In genomic region chr5:148994706-148995414, GRCm38 (mm10) we compare ENCODE assay signal across 8 mouse cellular contexts. TPM values are rescaled to one million over a fixed set of nuclear protein-coding genes. Genes with fewer than 3 reads are reported as not detected.
DNase-seq lines count a peak whose midpoint lies in the region; ATAC-seq and TF ChIP-seq lines count a peak whose summit lies in the region.

Gm42791 (minus strand) TSS chr5:148995147.

- H3K4me2 ChIP-seq in intestine, postnatal 0 days (replicated peaks; ENCODE audit: low read depth): peak within 1 kb of the TSS; percentile 85

- ATAC-seq in intestine, postnatal 0 days: peak; percentile 90

- intact Hi-C loops in left cerebral cortex, postnatal 36 days (cut with DNase I): loop anchor here (2.0 kb wide), 2 partner anchors 36 to 66 kb away; partner anchors contain the start of gene Katnal1

- peak within 1 kb of the TSS; percentile 57 for H3K9ac ChIP-seq in intestine, postnatal 0 days (ENCODE audit: low read depth, low read length)

- peaks cover 19% of the 10 kb centered on the region for H3K9me3 ChIP-seq in embryonic facial prominence, embryonic 10.5 days
- no peaks in the 10 kb centered on the region for H3K9me3 ChIP-seq in intestine, postnatal 0 days (ENCODE audit: control insufficient read depth)
- H3K9me3 ChIP-seq in midbrain, embryonic 10.5 days (replicated peaks): peaks cover 20% of the 10 kb centered on the region; the same call in 1 of the 2 replicates

- H3K4me1 ChIP-seq in embryonic facial prominence, embryonic 10.5 days: peaks cover 31% of the 10 kb centered on the region
- no peaks in the 10 kb centered on the region for H3K4me1 ChIP-seq in intestine, postnatal 0 days (replicated peaks; ENCODE audit: control insufficient read depth, insufficient read depth, low read length)
- H3K4me1 ChIP-seq in midbrain, embryonic 10.5 days: peaks cover 30% of the 10 kb centered on the region

- peak within 1 kb of the TSS; percentile 95 for H3K27ac ChIP-seq in embryonic facial prominence, embryonic 10.5 days (replicated peaks)
- peak within 1 kb of the TSS; percentile 92 for H3K27ac ChIP-seq in intestine, postnatal 0 days (ENCODE audit: low read depth, low read length)
- H3K27ac ChIP-seq in midbrain, embryonic 10.5 days (replicated peaks): peak within 1 kb of the TSS; percentile 92

- H3K36me3 ChIP-seq in embryonic facial prominence, embryonic 10.5 days (replicated peaks): peaks cover 16% of the 10 kb centered on the region
- H3K36me3 ChIP-seq in intestine, postnatal 0 days (ENCODE audit: control insufficient read depth, insufficient read depth): no peaks in the 10 kb centered on the region
- H3K36me3 ChIP-seq in midbrain, embryonic 10.5 days: peaks cover 8% of the 10 kb centered on the region

- 1% methylated on average over 33 of the region's 33 CpGs for WGBS in embryonic facial prominence, embryonic 10.5 days
- WGBS in intestine, postnatal 0 days: under 1% methylated on average over 33 of the region's 33 CpGs
- WGBS in midbrain, embryonic 10.5 days: 2% methylated on average over 33 of the region's 33 CpGs

- H3K27me3 ChIP-seq in embryonic facial prominence, embryonic 10.5 days (replicated peaks; ENCODE audit: low read depth, poor library complexity, severe bottlenecking): no peaks in the 10 kb centered on the region
- no peaks in the 10 kb centered on the region for H3K27me3 ChIP-seq in intestine, postnatal 0 days (replicated peaks; ENCODE audit: control insufficient read depth, insufficient read depth, low read length)
- no peaks in the 10 kb centered on the region for H3K27me3 ChIP-seq in midbrain, embryonic 10.5 days (ENCODE audit: low read depth, poor library complexity, severe bottlenecking)

- DNase-seq in adrenal gland, postnatal 10 days: peak; percentile 96
- peak; percentile 92 for DNase-seq in embryonic facial prominence, embryonic 10.5 days (ENCODE audit: low spot score)
- peak; percentile 94 for DNase-seq in gonadal fat pad, adult 2 months (ENCODE audit: low read depth)
- peak; percentile 91 to 93 for DNase-seq in left cerebral cortex, postnatal 36 days (ENCODE audit: low spot score in 2 of 2)
- DNase-seq in midbrain, embryonic 10.5 days (ENCODE audit: low spot score): peak; percentile 90
- peak; percentile 76 for DNase-seq in right cerebral cortex, postnatal 4 days
- peak; percentile 96 for DNase-seq in yolk sac, embryonic 10.5 days (ENCODE audit: low spot score)

- peak within 1 kb of the TSS; percentile 63 for H3K4me3 ChIP-seq in embryonic facial prominence, embryonic 10.5 days
- peak within 1 kb of the TSS; percentile 57 for H3K4me3 ChIP-seq in intestine, postnatal 0 days (ENCODE audit: low read depth, low read length)
- peak within 1 kb of the TSS; percentile 62 for H3K4me3 ChIP-seq in midbrain, embryonic 10.5 days

- no peak for TF ChIP-seq CTCF in intestine, postnatal 0 days (IDR thresholded peaks at IDR 0.05; ENCODE audit: low read depth)

RNA-seq across cellular contexts. Expression of gene Gm42791, which starts in this region (rescaled TPM):
- total RNA-seq in adrenal gland, postnatal 10 days (2021): 1 to 10 TPM; 3.6 to 4.7 TPM
- polyA plus RNA-seq in embryonic facial prominence, embryonic 10.5 days (2016; fragmentation: Nextera tagmentation; extraction: Ambion mirVana): 0.49 and 4.6 TPM in 2 replicates
- not detected in 2 replicates for polyA plus RNA-seq in gonadal fat pad, adult 2 months (2012; rRNA removed)
- polyA plus RNA-seq in intestine, postnatal 0 days (2015; fragmentation: Nextera tagmentation; extraction: Ambion mirVana): not detected in 2 replicates
- 10 to 100 TPM; 14.8 to 36.1 TPM for total RNA-seq in left cerebral cortex, postnatal 36 days (2021)
- polyA plus RNA-seq in midbrain, embryonic 10.5 days (2016; fragmentation: Nextera tagmentation; extraction: Ambion mirVana): 2.0 TPM in 1 of 2 replicates, not detected in the other

Comparison
In these comparisons a context has a peak if more than half of its experiments do, and no peak if none do; other contexts are left out.
1. Peak in every context shown above with its lines: DNase-seq, ATAC-seq, H3K4me3 ChIP-seq and H3K27ac ChIP-seq.
2. Peak in DNase-seq in gonadal fat pad, adult 2 months; RNA of the gene not detected or under 1 TPM.
3. Peak in ATAC-seq, H3K4me3 ChIP-seq, H3K27ac ChIP-seq, H3K9ac ChIP-seq and H3K4me2 ChIP-seq in intestine, postnatal 0 days; RNA of the gene not detected or under 1 TPM.